Mouse (Mus musculus) mesoderm, embryonic 11.5 days (tissue): ENCODE data around the gene Nubpl.

ENCODE experiments used
- DNase-seq: peaks from one replicate; pipeline ENCODE4 v3.0.0-alpha.2; 2012; ENCODE audit warnings: low read depth, low spot score

Gene Nubpl

GRCm38 (mm10) chr12:52242712-52243111 lies 145.2 kb downstream of the Nubpl start:
- no peak for DNase-seq

- DNase-seq, result no peak
Observed at GRCm38 (mm10) chr12:52247438-52247837, 149.9 kb downstream of the Nubpl start.

- no peak for DNase-seq
Observed at GRCm38 (mm10) chr12:52248531-52248930, 151.0 kb downstream of the Nubpl start.

- no peak for DNase-seq
Observed at GRCm38 (mm10) chr12:52254089-52254488, 156.6 kb downstream of the Nubpl start.

GRCm38 (mm10) chr12:52268131-52268530 lies 170.6 kb downstream of the Nubpl start:
- no peak for DNase-seq

GRCm38 (mm10) chr12:52272828-52273227 lies 175.3 kb downstream of the Nubpl start:
- no peak for DNase-seq

GRCm38 (mm10) chr12:52276320-52276719 lies 178.8 kb downstream of the Nubpl start:
- DNase-seq, result no peak

- no peak for DNase-seq
Observed at GRCm38 (mm10) chr12:52281232-52281631, 183.7 kb downstream of the Nubpl start.

- DNase-seq, result no peak
Observed at GRCm38 (mm10) chr12:52284471-52284870, 186.9 kb downstream of the Nubpl start.

- no peak for DNase-seq
Observed at GRCm38 (mm10) chr12:52286802-52287201, 189.3 kb downstream of the Nubpl start.

GRCm38 (mm10) chr12:52288537-52288936 lies 191.0 kb downstream of the Nubpl start:
- DNase-seq, result peak; percentile 8

GRCm38 (mm10) chr12:52288941-52289567 lies 191.5 kb downstream of the Nubpl start:
- DNase-seq, result peak; percentile 65

- peak; percentile 12 for DNase-seq
Observed at GRCm38 (mm10) chr12:52289594-52289993, 192.1 kb downstream of the Nubpl start.

GRCm38 (mm10) chr12:52293931-52294330 lies 196.4 kb downstream of the Nubpl start:
- no peak for DNase-seq

- no peak for DNase-seq
Observed at GRCm38 (mm10) chr12:52297988-52298387, 200.5 kb downstream of the Nubpl start.

- DNase-seq, result no peak
Observed at GRCm38 (mm10) chr12:52298683-52299082, 201.1 kb downstream of the Nubpl start.

GRCm38 (mm10) chr12:52302961-52303360 lies 205.4 kb downstream of the Nubpl start:
- no peak for DNase-seq

GRCm38 (mm10) chr12:52306348-52306747 lies 208.8 kb downstream of the Nubpl start:
- no peak for DNase-seq

GRCm38 (mm10) chr12:52307331-52307982 lies 209.9 kb downstream of the Nubpl start:
- no peak for DNase-seq

- no peak for DNase-seq
Observed at GRCm38 (mm10) chr12:52308628-52309027, 211.1 kb downstream of the Nubpl start.

- no peak for DNase-seq
Observed at GRCm38 (mm10) chr12:52314818-52315217, 217.3 kb downstream of the Nubpl start.

GRCm38 (mm10) chr12:52317635-52318034 lies 220.1 kb downstream of the Nubpl start:
- no peak for DNase-seq

GRCm38 (mm10) chr12:52318426-52318825 lies 220.9 kb downstream of the Nubpl start:
- no peak for DNase-seq
